Mouse (Mus musculus) ZHBTc4 (cell line): ENCODE results near the gene Lrfn3.

Experiments
- DNase-seq: peaks from one replicate; pipeline ENCODE4 v3.0.0-alpha.2; 2011; ENCODE audit warnings: low read depth, low spot score

The Lrfn3 gene

DNA sequence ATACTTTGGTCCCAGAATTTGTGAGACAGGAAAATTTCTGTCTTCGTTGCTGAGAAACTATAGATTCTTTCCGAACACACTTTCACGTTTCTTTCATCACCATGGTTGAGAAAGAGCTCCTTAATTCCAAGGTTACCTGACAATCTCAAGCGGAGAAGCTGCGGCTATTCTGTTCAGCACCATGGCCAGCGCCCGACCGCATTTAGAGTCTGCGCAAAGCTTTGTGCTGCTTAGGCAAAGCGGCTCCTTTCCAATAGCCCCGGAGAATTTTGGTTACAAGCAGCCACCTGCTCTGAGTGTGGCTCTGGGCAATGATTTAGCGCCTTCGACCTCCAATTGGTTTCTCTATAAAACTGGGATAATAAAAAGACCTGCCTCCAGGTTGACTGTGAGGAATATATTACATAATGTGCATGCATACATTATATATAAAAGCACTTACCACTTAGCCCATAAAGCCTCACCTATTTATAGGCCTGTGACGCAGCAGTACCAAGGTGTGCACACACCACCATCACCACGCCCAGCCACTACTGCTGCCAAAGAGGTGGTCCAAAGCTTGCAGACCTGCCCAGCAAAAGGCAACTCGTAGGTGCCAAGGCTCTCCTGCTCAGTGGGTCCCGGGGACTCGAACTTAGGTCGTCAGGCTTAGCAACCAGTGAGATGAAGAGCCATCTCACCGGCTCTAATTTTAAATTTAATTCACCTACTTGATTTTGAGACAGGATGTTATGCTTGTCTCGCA, 15.8 kb downstream of the Lrfn3 start:
- peak; percentile 78 for DNase-seq

DNA sequence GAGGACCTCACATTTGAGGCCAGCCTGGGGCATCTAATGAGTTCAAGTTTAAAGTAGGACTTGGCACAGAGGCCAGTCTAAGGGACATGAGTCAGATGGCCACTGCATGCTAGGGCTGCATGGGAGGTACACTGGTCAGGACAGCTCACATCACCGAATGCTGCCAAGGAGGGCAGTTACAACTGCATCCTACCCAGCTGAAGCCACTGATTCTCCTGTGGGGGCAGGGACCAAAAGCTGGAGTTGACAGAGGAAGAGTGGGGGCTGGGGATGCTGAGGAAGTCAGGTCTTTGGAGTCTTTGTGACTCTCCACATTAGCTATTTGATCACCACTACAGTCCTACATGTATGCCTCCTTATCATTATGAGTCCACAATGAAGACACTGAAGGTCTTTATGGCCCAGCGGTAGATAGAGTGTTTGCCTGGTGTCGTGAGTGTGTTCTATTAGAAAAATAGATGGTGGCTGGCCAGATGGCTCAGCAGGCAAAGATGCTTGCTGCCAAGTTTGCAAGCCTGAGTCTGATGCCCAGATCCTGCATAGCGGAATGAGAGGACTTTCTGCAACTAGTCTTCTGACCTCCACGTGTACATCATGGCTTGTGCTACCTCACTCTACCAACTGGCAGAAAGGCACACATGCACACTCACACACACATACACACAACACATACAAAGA, 23.0 kb downstream of the Lrfn3 start:
- no peak for DNase-seq

DNA sequence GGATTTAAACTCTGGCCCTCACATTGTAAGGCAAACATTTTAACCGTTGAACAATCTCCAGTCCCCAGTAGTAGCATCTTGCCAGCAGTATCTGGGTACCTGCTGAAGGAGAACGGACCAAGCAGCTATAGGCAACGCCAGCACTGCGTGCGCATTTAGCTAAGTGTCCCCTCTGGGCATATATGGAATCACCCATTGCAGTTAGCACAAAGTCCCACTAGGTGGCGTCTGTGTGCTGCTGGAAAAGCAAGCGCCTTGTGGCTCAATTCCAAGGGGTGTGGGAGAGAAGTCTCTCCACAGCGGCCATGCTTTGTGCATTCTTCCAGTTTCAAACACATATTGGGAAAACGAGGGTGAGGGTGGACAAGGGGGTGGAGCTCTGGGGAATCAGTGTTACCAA, 26.2 kb downstream of the Lrfn3 start:
- peak; percentile 93 for DNase-seq

DNA sequence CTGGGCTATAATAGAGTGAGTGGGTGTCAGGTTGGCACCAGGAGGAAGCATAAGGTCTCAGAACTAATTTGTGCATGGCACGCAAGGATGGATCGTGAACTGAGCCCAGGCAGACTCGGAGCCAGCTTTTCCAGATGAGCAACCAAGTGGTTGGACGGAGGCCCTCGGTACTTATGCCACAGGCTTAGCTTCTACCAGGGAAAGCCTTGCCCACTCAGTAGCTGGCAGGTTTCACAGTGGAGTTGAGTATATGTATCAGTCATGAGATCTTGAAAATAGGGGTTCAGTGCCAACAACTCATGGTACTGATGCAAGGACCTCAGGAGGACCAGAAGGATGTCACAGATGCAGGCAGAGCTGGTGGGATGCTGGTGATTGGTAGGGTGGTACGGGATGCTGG, 26.9 kb downstream of the Lrfn3 start:
- DNase-seq: no peak

DNA sequence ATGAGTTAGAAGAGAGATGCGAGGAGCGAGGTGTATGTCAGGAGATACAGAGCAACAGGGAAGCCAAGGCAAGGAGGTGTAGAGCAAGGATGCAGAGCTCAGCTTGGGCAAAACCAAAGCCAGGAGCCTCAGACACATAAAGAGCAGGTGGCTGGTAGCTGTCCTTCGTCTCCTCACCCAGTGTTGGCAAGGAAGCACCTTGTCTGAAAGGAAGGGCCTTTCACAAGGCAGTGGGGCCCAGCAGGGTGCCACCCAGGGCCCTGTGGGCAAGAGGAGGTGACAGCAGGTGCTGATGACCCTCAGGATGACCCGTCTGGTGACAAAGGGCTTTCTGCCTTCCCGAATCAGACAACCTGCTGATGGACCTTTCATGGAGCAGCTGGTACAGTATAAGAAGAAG, 28.0 kb downstream of the Lrfn3 start:
- DNase-seq: no peak

DNA sequence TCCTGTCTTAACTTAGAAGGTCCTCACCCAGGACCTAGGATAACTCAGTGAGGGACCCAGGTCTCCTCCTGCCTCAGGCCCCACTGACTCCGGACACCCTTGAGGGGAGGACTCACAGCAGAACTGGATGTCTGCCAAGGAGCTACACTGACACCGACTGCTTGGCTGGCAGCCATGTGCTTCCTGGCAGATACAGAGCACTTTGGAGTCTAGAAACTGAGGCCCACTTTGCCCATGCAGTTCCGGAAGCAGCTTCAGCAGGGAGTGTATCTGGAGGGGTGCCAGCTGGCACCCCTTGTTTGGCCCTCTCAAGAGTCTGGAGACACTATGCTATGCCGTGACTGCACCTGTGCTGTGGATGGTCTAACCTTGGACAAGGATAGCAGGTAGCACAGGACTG, 29.1 kb downstream of the Lrfn3 start:
- DNase-seq: no peak

DNA sequence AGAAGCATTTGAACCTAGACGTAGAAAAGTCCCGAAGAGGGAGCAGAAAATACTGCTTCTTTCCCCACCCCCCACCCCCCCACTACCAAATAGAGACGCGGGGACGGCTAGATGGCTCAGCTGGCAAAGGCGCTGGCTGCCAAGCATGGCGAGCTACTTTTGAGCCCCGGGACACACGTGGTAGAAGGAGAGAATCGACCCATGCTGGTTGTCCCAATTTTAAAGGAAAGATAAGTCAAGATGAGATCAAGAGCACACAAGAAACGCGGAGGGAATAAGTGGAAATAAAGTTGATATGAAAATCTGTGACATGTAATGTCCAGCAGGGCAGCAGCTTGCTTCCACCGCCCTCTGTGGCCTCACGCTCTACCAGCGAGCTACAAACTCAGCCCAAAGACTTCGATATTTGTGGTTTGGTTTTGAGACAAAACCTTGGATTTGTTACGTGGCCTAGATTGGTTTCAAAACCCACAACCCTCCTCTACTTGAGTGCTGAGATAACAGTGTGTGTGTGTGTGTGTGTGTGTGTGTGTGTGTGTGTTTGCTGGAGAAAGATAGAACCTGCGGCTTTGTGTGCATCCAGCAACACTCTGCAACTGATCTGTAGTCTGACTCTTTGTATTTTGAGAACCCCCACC, 29.8 kb downstream of the Lrfn3 start:
- no peak for DNase-seq

DNA sequence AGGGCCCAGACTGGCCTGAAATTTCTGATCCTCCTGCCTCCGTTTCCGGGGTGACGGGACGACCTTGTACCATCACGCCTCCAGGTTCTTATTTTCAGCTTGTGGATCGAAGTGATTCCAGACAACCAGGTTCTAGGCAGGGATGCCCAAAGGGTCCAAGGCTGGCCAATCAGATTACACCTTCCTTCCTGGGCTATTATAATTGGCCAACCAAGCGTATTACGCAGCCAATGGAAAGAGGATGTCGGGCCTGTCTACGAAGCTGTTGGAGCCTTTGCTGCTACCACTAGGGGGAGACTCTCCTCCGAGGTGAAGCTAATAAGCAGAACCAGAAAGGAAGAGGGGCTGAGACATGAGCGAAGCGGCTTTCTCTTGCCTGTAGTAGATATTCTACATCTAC, 30.7 kb downstream of the Lrfn3 start:
- peak; percentile 97 for DNase-seq

DNA sequence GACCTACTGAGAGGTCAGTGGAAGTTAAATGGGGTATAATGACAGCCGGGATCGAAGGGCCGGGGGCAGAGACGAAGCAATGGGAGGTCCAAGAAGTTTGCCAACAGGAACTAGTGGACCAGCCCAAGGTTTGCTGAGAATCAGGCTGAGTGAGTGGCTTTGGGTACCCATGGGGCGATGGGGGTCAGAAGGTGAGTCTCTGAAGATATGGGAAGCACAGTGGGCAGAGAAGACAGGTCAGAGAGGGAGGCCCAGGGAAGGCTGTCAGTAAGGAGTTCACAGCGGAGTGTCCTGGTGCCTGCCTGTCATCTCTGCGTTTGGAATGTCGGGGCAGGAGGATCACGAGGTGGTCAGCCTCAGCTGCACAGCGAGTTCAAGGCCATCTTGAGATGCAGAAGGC, 34.2 kb downstream of the Lrfn3 start:
- no peak for DNase-seq

DNA sequence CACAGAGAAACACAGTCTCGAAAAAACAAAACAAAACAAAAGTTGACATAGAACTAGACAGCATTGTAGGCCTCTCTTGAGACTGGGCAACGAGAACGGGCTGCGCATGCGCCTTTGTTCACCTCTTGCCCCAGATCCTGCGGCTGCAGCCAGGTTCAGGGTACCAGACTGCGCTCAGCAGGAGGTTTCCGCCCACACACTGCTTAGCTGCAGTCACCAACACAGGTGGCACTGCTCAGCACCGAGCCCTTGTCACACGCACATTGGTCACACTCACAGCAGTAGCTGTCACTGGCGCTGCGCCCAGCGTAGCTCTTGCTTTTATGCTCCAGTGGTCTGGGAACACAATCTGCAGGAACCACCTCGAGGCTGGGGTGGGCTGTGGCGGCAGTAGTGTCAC, 35.4 kb downstream of the Lrfn3 start:
- DNase-seq: no peak

DNA sequence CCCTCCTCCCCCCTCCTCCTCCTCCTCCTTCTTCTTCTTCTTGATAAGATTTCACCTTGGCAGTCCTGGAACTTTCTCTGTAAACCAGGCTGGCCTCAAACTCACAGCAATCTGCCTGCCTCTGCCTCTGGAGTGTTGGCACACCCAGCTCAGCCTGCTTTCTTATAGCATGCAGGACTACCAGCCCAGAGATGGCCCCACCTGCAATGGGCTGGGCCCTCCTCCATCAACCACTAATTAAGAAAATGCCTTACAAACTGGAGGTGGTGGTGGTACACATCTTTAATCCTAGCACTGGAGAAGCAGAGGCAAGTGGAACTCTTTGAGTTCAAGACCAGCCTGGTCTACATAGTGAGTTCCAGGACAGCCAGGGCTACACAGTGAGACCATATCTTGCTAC, 36.1 kb downstream of the Lrfn3 start:
- no peak for DNase-seq

DNA sequence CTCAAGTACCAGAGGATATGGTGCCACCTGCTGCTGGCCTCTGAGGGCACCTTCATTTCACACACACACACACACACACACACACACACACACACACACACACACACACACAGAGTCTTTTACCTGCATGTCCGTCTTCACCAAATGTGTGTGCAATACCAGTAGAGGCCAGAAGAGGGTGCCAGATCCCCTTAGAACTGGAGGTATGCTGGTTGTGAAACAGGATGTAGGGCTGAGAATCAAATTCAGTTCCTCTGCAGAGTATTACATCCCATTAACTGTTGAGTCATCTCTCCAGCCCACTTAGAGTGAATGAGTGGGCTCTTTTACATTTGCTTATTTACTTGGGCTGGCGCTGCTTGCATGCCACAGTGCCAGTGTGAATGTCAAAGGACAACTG, 37.2 kb downstream of the Lrfn3 start:
- peak; percentile 88 for DNase-seq

DNA sequence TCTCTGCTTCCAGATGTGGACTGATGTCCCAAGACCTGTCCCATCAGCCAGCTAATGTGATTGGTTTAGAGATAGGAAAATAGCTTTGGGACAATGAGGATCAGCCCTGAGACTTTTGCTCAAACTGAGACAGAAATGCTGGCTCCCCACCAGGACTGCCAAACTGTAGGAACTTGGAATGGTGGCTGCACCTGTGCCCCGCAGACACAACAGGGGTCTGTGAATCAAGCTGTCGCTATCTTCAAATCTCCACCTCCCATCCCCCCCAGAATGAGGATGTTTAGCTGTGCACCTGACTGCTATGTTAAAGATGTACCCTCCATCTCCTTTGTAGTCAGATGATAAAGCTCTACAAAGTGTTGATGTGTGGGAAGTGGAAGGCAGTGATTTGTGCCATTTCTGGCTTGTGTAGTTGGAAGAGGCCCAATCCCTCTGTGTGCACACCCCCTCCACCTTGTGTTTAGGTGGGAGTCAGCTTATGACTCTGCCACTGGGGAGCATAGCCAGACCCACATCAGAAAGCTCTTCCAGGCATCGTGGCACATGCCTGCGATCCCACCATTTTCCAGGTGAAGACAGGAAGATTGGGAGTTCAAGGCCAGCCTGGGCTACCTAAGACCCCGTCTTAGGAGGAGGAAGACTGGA, 38.1 kb downstream of the Lrfn3 start:
- DNase-seq: no peak

DNA sequence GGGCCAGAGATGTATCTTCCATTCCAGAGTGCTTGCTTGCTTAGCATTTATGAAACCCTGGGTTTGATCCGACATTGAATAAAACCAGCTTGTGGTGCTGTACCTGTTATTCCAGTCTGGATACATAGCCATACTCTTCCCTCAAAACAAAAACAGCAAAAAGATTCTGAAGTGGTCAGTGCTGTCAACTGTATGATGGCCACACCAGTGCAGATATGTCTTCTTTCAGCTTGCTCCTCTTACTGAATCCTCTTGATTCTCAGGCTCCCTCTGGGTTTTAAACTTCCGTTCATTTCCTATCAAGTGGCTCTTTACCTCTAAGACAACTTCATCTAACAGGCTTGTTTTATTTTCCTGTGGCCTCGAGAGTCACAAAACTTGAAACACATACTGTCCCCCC, 38.8 kb downstream of the Lrfn3 start, which contains the start of gene Sdhaf1:
Sdhaf1 (minus strand) TSS at position 101 of the 400 bp plus-strand sequence.
- DNase-seq: no peak

DNA sequence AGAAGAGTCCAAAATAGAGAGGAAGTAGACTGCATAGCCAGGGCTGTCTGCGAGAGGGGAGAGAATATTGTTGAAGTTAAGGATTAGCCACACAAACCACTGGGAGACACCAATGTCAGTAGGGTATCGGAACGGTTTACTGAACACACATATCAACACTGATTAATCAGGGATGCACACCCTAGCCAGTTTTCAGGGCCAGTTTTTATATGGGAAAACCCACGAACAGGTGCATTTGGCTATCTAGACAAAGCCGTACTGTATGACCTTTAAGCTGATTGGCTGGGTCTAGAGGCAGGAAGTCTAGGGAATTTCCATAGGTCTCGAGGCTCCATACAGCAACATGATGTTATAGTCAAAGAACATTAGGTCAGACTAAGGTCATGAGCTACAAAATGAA, 39.7 kb downstream of the Lrfn3 start:
- DNase-seq: peak; percentile 32

DNA sequence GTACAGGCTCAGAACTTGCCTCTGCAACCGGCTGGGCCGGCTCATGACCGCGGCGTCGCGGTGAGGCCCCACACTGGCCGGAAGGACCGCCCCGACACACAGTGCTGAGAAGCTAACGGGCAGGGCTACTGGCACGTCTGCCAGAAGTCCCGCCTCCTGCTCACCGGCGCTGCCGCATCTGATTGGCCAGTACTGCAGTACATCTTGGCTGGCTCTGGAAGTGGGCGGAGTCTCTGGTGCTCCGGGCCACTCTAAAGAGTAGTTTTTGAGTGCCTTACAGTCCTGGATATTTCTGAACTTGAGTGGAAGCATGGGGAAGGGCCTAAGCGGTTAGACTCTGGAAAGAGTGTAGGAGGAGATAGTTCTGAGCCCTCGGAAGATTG, 40.3 kb downstream of the Lrfn3 start:
- peak; percentile 98 for DNase-seq

DNA sequence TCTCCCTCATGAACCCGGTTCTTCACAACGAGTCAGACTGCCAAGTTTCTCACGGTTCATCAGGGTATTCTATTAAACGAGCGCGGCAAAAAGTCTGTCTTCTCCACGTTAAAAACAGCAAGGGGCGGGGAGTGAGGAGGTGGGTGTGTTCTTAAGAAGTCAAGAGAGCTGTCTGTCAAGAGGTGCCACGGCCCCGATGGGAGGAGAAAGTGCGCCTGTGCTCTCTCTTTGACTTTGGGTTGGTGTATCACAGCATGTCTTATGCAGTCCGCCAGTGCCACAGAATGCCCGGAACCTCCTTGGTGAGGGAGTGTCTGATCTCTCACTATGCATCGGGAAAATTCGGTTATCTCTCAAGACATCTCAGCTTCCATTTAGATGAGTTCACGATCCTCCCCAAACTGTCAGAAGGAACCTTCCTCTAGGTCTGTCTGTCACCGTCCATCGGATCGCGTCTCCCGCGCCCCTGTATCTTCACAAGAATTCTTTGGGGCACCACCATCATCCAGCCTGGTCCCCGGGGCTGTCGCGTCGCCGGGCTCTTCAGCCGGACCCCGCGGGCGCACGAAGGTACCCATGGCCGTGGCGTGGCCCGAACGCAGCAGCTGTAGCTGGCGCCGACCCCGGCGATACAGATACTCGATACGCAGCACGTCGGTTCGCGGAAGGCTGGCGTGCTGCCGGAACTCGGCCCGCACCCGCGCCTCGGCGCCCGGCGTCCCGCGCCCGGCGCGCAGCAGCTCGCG, 40.9 kb downstream of the Lrfn3 start, which contains the start of gene E130208F15Rik:
E130208F15Rik (plus strand) TSS at position 202 of the 746 bp plus-strand sequence.
- peak; percentile 90 for DNase-seq

DNA sequence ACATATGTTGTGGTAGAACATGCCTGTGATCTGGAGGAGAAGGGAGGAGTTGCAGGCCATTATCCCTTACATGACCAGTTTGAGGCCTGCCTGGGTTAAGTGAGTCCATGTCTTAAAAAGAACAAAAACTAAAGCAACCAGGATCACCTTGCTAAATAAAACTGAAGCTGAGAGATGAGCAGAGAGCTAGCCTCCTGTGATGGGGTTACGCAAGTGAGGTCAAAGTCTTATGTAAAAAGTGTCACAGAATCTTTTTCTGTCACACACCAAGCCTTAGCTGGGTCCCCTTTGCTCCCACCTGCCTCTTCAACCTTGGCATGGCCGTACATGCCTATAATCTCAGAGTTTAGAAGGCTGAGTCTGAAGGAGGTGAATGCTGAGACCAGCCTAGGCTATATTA, 41.6 kb downstream of the Lrfn3 start:
- no peak for DNase-seq

DNA sequence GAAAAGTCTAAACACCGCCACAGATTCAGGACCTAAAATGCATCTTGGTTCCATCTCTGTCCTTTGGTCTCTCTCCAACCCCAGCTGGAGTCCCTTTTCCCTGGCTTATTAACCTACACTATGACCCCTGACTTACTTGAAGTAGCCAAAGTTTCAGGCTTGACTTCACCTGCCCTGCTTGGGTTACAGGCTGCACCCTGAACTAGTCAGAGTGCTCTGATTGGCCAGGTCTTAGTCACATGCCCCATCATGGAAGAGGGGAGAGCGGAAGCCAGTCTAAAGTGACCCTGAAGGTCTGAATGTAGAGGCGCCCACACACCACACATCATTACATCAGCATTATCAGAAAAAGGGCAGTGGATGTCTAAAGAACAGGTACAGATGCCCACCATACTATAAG, 44.4 kb downstream of the Lrfn3 start:
- no peak for DNase-seq

DNA sequence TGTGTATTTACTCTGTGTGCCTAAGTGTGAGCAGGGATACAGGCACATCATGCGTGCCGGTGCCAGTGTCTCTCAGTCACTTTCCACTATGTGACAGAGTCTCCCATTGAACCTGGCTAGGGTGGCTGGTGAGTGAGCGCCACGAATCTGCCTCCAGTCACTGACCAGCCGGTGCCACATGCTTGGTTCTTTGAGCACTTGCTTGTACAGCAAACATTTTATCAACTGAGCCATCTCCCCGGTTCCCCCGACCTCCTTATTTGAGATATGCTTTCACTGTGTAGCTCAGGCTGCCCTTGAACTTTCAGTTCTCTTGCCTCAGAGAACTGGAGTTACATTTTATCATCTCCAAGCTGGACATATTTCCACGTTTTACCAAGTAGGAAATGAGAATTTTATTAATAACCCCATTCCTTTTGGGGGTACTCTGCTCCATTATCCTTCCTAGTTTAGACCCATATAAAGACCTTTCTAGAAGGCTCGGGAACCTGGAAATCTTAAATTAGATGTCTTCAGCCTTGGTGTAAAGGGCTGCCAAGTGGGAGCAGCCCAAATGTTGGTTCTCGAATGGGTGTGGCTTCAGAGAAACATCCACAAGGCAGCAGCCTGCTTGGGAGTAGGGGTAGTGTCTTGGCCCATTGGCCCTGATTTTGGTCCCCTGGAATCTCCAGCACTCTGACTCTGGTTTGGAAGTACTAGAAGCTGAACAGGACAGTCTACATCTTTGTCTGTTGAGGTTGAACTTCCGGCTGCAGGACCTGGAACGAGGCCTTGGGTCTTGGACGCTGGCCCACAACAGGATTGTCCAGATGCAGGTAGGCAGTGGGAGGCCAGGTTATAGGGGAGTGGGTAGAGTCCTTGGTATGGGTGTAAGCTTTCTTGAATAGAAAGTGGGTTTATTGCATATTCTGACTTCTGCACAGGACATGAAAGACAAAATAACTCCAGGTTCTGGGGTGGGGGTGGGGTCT, 46.7 kb downstream of the Lrfn3 start:
- DNase-seq: no peak
